Comparison of ENCODE assay signal across 7 mouse cellular contexts in the genomic region with DNA sequence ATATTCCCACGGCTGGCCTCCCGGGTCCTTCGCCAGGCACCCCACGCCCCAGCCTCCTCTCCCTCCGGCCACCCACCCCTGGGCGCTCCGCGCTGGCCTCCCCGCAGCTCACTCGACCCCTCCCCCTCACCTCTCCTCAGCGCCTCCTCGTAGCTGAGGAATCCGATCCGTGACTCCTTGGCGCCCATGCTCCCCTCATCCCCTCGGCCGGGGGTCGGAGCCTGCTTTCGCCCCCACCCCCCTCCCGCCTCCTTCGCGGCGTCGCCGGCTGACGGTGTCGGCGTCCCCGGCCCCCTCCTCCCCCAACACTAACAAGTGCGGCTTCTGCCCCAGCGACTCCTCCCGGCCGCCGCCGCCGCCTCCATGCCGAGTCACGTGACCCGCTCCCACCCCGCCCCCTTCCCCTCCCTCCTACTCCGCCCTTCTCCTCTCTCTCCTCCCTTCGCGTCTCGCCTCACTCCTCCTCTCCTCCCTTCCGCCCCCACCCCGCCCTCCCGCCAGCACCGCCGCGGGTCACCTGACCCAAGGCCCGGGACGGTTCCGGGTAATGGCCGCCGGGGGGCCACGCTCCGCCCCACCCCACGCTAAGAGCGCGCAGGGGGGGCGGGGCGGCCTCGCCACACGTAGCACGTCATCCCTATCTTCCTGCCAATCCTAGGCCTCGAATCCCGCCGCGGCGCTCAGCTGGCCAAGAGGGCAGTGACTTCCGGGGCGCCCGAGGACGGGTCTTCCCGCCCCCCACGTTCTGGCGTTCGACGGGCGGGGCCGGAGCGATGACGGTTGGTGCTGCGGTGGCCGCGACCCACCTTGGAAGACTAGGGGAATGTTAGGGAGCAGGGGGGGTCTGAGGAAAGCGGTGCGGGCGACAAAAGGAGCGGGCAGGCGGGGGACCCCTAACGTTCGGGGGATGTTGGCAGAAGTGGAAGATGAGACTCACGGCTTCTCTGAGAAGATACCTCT. TPM values are rescaled to one million over a fixed set of nuclear protein-coding genes. Genes with fewer than 3 reads are reported as not detected.
DNase-seq lines count a peak whose midpoint lies in the region; ATAC-seq lines count a peak whose summit lies in the region.

A gene (minus strand): TSS at position 581 of the 960 bp plus-strand sequence.

- no peaks in the 10 kb centered on the region for H3K36me3 ChIP-seq in embryonic facial prominence, embryonic 10.5 days (replicated peaks)
- H3K36me3 ChIP-seq in limb, embryonic 10.5 days: no peaks in the 10 kb centered on the region
- no peaks in the 10 kb centered on the region for H3K36me3 ChIP-seq in midbrain, embryonic 13.5 days

- no peaks in the 10 kb centered on the region for H3K9me3 ChIP-seq in embryonic facial prominence, embryonic 10.5 days
- no peaks in the 10 kb centered on the region for H3K9me3 ChIP-seq in limb, embryonic 10.5 days (replicated peaks)
- H3K9me3 ChIP-seq in midbrain, embryonic 13.5 days: no peaks in the 10 kb centered on the region

- peak; percentile 97 for DNase-seq in adrenal gland, postnatal 10 days
- DNase-seq in embryonic facial prominence, embryonic 10.5 days (ENCODE audit: low spot score): peak; percentile 99
- DNase-seq in gonadal fat pad, adult 2 months (ENCODE audit: low read depth): peak; percentile 49
- peak; percentile 97 for DNase-seq in kidney, adult 11 months
- peak; percentile 98 for DNase-seq in limb, embryonic 10.5 days (ENCODE audit: low spot score)
- DNase-seq in spleen, adult 12 weeks (ENCODE audit: low spot score): peak; percentile 92

- peaks cover 22% of the 10 kb centered on the region for H3K4me1 ChIP-seq in embryonic facial prominence, embryonic 10.5 days
- peaks cover 25% of the 10 kb centered on the region for H3K4me1 ChIP-seq in limb, embryonic 10.5 days
- peaks cover 29% of the 10 kb centered on the region for H3K4me1 ChIP-seq in midbrain, embryonic 13.5 days (replicated peaks)

- H3K27me3 ChIP-seq in embryonic facial prominence, embryonic 10.5 days (replicated peaks; ENCODE audit: low read depth, poor library complexity, severe bottlenecking): no peaks in the 10 kb centered on the region
- H3K27me3 ChIP-seq in limb, embryonic 10.5 days (ENCODE audit: low read depth, poor library complexity, severe bottlenecking): no peaks in the 10 kb centered on the region
- H3K27me3 ChIP-seq in midbrain, embryonic 13.5 days: no peaks in the 10 kb centered on the region

- peak within 1 kb of the TSS; percentile 92 for H3K27ac ChIP-seq in embryonic facial prominence, embryonic 10.5 days (replicated peaks)
- H3K27ac ChIP-seq in limb, embryonic 10.5 days: peak within 1 kb of the TSS; percentile 93
- peak within 1 kb of the TSS; percentile 92 for H3K27ac ChIP-seq in midbrain, embryonic 13.5 days

- peak within 1 kb of the TSS; percentile 78 for H3K4me2 ChIP-seq in midbrain, embryonic 13.5 days (replicated peaks)

- WGBS in embryonic facial prominence, embryonic 10.5 days: under 1% methylated on average over 94 of the region's 94 CpGs
- WGBS in limb, embryonic 10.5 days: under 1% methylated on average over 88 of the region's 94 CpGs
- WGBS in midbrain, embryonic 13.5 days: under 1% methylated on average over 91 of the region's 94 CpGs

- H3K9ac ChIP-seq in midbrain, embryonic 13.5 days (replicated peaks): peak within 1 kb of the TSS; percentile 94

- H3K4me3 ChIP-seq in embryonic facial prominence, embryonic 10.5 days: peak within 1 kb of the TSS; percentile 88
- H3K4me3 ChIP-seq in limb, embryonic 10.5 days: peak within 1 kb of the TSS; percentile 94
- H3K4me3 ChIP-seq in midbrain, embryonic 13.5 days (replicated peaks): peak within 1 kb of the TSS; percentile 87

- peak; percentile 98 for ATAC-seq in midbrain, embryonic 13.5 days

RNA-seq across cellular contexts. Expression of the gene that starts here (rescaled TPM):
- 10 to 100 TPM; 25.3 to 29.1 TPM for total RNA-seq in adrenal gland, postnatal 10 days (2021)
- polyA plus RNA-seq in embryonic facial prominence, embryonic 10.5 days (2016; fragmentation: Nextera tagmentation; extraction: Ambion mirVana): 3.7 and 4.0 TPM in 2 replicates
- 6.8 and 7.8 TPM in 2 replicates for polyA plus RNA-seq in gonadal fat pad, adult 2 months (2012; rRNA removed)
- polyA plus RNA-seq in limb, embryonic 10.5 days (2016; fragmentation: Nextera tagmentation; extraction: Ambion mirVana): 2.9 and 4.5 TPM in 2 replicates
- 10.3 and 11.6 TPM in 2 replicates for polyA plus RNA-seq in midbrain, embryonic 13.5 days (2015; fragmentation: Nextera tagmentation; extraction: Ambion mirVana)

Comparison
In these comparisons a context has a peak if more than half of its experiments do, and no peak if none do; other contexts are left out.
1. Peak in every context shown above with its lines: DNase-seq, ATAC-seq, H3K4me3 ChIP-seq and H3K27ac ChIP-seq.
2. DNase-seq: peak in every context shown above with its lines; median percentile 99 in embryonic facial prominence, embryonic 10.5 days; 98 in limb, embryonic 10.5 days; 97 in adrenal gland, postnatal 10 days; 97 in kidney, adult 11 months; 92 in spleen, adult 12 weeks; 49 in gonadal fat pad, adult 2 months.